Mouse (Mus musculus) stomach, embryonic 16.5 days (tissue): ENCODE measurements around the gene Cep112. TPM values are rescaled to one million over a fixed set of nuclear protein-coding genes. Genes with fewer than 3 reads are reported as not detected.

ENCODE experiments used
- ATAC-seq: fragments of 200-750 bp; cut with Nextera tagmentation; 2 replicates; pipeline ENCODE4 v1.8.0; 2017; ENCODE audit warnings: moderate number of reproducible peaks, moderate TSS enrichment; ENCODE audit not compliant: insufficient read depth, low FRiP score
- H3K27ac ChIP-seq: fragments of 300-500 bp; sonication (generic); 2 replicates; pipeline ENCODE4 v1.5.1; 2014; ENCODE audit warnings: low read length
- H3K27me3 ChIP-seq: fragments of 300-500 bp; sonication (generic); 2 replicates; pipeline ENCODE4 v1.6.1; 2014; ENCODE audit warnings: low read length, control low read depth, mixed read lengths; ENCODE audit not compliant: control insufficient read depth, insufficient read depth
- H3K36me3 ChIP-seq: fragments of 300-500 bp; sonication (generic); 2 replicates; pipeline ENCODE4 v1.6.1; 2014; ENCODE audit warnings: low read length; ENCODE audit not compliant: control insufficient read depth, insufficient read depth
- H3K4me1 ChIP-seq: fragments of 300-500 bp; sonication (generic); 2 replicates; pipeline ENCODE4 v1.6.1; 2014; ENCODE audit warnings: low read length, control low read depth, mixed read lengths; ENCODE audit not compliant: control insufficient read depth, insufficient read depth
- H3K4me2 ChIP-seq: fragments of 300-500 bp; sonication (generic); 2 replicates; pipeline ENCODE4 v1.6.1; 2014; ENCODE audit warnings: low read depth, low read length, mixed read lengths
- H3K4me3 ChIP-seq: fragments of 300-500 bp; sonication (generic); replicated peaks from 2 replicates; pipeline ENCODE4 v1.5.1; 2014; ENCODE audit warnings: mild to moderate bottlenecking, low read length
- H3K9ac ChIP-seq: fragments of 300-500 bp; sonication (generic); 2 replicates; pipeline ENCODE4 v1.6.1; 2014; ENCODE audit warnings: low read length
- H3K9me3 ChIP-seq: fragments of 300-500 bp; sonication (generic); replicated peaks from 2 replicates; pipeline ENCODE4 v1.6.1; 2016; ENCODE audit warnings: low read length, control low read depth; ENCODE audit not compliant: control insufficient read depth
- WGBS: fragments of 180-500 bp; shearing (Covaris S2); extraction: QIAGEN DNeasy Blood & Tissue Kit; methylation state at CpG from one replicate; pipeline ENCODE4 v1.1.7; 2014; 5-methylcytosine and 5-hydroxymethylcytosine counted together
- polyA plus RNA-seq: library from polyadenylated mRNA; unstranded; fragments of >200 nt; fragmentation: Nextera tagmentation; extraction: Ambion mirVana; gene quantifications from 2 replicates; pipeline ENCODE4 v1.2.1, GENCODE M21; 2015

The Cep112 gene
- polyA plus RNA-seq, 1 experiment from 2014 or later: 9.9 TPM

DNA sequence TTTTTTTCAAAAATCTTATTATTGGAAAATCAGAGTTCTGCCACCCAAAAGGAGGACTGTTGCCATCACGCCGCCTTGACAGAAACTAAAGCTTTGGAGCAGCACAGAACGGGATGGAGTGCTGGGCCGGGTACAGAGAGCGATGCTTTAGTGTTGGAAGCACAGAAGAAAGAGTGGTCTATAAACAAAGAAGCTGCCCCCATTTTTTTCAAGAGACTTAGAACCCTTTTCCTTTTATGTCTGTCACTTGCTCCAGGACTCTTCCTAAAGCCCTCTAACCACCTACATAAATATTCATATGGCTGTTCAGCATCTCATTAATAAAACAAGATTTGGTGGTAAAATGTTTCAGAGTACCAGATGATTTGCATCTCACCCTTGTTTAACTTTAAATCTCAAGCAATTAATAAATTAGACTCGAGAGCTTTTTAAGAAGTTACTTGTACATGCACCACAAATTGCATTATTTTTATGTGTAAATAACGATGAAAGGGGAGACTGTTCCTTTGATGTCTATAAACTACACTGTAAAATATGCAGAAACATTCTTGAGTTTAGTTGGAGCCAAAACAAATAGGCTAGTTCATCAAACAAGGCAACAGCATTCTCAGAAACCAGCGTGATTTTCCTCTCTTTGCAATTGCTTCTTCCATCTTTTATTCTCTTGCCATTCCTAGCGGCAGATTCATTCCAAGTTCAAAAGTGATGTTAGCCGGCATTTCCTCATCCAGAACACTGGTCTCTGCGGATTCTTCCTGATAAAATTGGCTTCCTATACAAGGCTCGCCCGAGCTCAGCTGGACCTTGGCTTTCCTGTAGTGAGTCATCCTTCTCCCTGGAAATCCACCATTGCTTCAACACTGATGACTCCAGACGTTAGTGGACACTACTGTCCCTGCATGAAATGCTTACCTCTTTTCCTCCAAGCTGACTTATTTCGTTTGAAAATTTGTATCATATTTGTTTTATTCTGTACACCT, 355.6 kb downstream of the Cep112 start:
- Histone ChIP-seq H3K27ac (no peak overlapping the region), H3K4me2 (no peak overlapping the region), H3K4me3 (no peak overlapping the region), H3K9ac (no peak overlapping the region), H3K27me3 (no peaks in the 10 kb centered on the region), H3K9me3 (no peaks in the 10 kb centered on the region), H3K4me1 (no peaks in the 10 kb centered on the region), H3K36me3 (no peaks in the 10 kb centered on the region)
- ATAC-seq: no peak
- 80% methylated on average over 15 of the region's 15 CpGs for WGBS

DNA sequence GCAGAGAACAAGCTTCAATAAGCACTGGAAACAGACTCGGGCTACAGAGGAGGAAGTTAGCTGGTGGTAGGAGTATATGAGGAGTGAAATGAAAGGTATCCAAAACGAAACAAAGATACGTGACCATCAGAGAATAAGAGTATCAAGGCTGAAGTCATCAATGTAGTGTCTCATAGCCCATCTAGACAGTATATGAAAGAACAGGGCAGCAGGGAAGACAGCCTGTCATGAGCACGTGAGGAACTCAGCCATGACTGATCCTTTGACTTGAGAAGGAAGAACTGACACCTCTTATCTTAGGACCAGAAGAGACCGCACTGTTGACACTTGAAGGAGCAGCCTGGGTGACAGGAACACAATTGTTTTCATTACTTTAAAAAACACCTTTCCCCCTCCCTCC, 373.4 kb downstream of the Cep112 start:
- H3K36me3 ChIP-seq: no peaks in the 10 kb centered on the region
- no peak overlapping the region for H3K27ac ChIP-seq
- H3K4me2 ChIP-seq: no peak overlapping the region
- 71% methylated on average over 5 of the region's 5 CpGs for WGBS
- no peak overlapping the region for H3K9ac ChIP-seq
- H3K4me3 ChIP-seq: no peak overlapping the region
- no peaks in the 10 kb centered on the region for H3K9me3 ChIP-seq
- no peaks in the 10 kb centered on the region for H3K27me3 ChIP-seq
- H3K4me1 ChIP-seq: no peaks in the 10 kb centered on the region
- no peak for ATAC-seq

GRCm38 (mm10) chr11:108799695-108800094, 374.7 kb downstream of the Cep112 start:
- Histone ChIP-seq H3K27ac (no peak overlapping the region), H3K4me3 (no peak overlapping the region), H3K9me3 (no peaks in the 10 kb centered on the region), H3K4me2 (no peak overlapping the region), H3K9ac (no peak overlapping the region), H3K36me3 (no peaks in the 10 kb centered on the region), H3K4me1 (no peaks in the 10 kb centered on the region), H3K27me3 (no peaks in the 10 kb centered on the region)
- 70% methylated on average over 3 of the region's 3 CpGs for WGBS
- ATAC-seq: no peak

- Histone ChIP-seq H3K4me2 (no peak overlapping the region), H3K9ac (no peak overlapping the region), H3K27me3 (no peaks in the 10 kb centered on the region), H3K4me3 (no peak overlapping the region), H3K36me3 (no peaks in the 10 kb centered on the region), H3K27ac (no peak overlapping the region), H3K9me3 (no peaks in the 10 kb centered on the region), H3K4me1 (no peaks in the 10 kb centered on the region)
- no peak for ATAC-seq
- WGBS: 74% methylated on average over 3 of the region's 3 CpGs
Measured at GRCm38 (mm10) chr11:108804030-108804429, 379.0 kb downstream of the Cep112 start.

DNA sequence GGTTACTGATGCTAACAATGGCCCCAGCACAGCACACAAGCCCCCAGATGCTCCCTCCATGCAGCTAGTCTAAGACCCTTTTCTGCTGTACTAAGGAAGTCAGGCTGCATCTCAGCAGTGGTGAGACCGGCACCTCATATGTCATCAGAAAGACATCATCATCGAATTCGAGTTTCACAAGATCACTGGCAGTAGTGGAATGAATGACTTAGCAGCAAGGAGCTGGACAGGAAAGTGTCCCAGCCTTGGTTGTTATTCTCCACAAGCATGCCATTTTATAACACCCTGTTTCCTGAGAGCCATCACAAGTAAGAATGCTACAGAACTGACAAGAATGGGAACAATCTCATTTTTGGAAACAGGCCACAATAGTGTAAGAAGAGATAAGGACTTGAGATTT, 381.0 kb downstream of the Cep112 start:
- Histone ChIP-seq H3K4me2 (no peak overlapping the region), H3K27ac (no peak overlapping the region), H3K27me3 (no peaks in the 10 kb centered on the region), H3K4me3 (no peak overlapping the region), H3K4me1 (no peaks in the 10 kb centered on the region), H3K36me3 (no peaks in the 10 kb centered on the region), H3K9ac (no peak overlapping the region), H3K9me3 (no peaks in the 10 kb centered on the region)
- no peak for ATAC-seq
- 74% methylated on average over 3 of the region's 3 CpGs for WGBS

- Histone ChIP-seq H3K9ac (no peak overlapping the region), H3K4me2 (no peak overlapping the region), H3K36me3 (no peaks in the 10 kb centered on the region), H3K9me3 (no peaks in the 10 kb centered on the region), H3K4me3 (no peak overlapping the region), H3K27ac (no peak overlapping the region), H3K4me1 (no peaks in the 10 kb centered on the region), H3K27me3 (no peaks in the 10 kb centered on the region)
- no peak for ATAC-seq
- WGBS: 76% methylated on average over 3 of the region's 3 CpGs
Measured at GRCm38 (mm10) chr11:108809626-108810025, 384.6 kb downstream of the Cep112 start.

- ATAC-seq: no peak
- Histone ChIP-seq H3K4me2 (no peak overlapping the region), H3K9ac (no peak overlapping the region), H3K36me3 (no peaks in the 10 kb centered on the region), H3K27ac (no peak overlapping the region), H3K4me1 (no peaks in the 10 kb centered on the region), H3K4me3 (no peak overlapping the region), H3K9me3 (peaks cover 3% of the 10 kb centered on the region; the same call in 1 of the 2 replicates), H3K27me3 (no peaks in the 10 kb centered on the region)
- 60% methylated on average over 4 of the region's 4 CpGs for WGBS
Measured at GRCm38 (mm10) chr11:108821771-108822170, 396.8 kb downstream of the Cep112 start.

DNA sequence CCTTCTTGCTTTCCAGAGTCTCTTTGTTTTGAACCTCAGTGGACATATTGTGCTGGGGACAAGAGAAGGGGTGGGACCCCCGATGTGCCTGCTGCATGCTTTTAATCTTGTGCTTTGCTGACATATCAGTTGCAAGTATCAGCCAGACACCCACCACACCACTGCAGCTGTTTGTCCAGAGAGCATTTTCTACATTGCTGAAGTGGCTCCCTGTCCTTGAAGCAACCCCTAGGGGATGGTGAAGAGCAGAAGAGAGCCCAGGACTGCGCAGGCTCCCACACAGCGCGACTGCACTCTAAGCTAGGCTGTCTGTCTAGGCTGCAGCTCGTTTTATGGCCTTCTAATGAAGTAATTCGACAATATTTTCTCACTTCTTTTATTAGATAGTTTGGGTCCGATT, 397.3 kb downstream of the Cep112 start:
- Histone ChIP-seq H3K4me1 (no peaks in the 10 kb centered on the region), H3K4me3 (no peak overlapping the region), H3K9me3 (peaks cover 3% of the 10 kb centered on the region; the same call in 1 of the 2 replicates), H3K4me2 (no peak overlapping the region), H3K36me3 (no peaks in the 10 kb centered on the region), H3K27ac (no peak overlapping the region), H3K9ac (no peak overlapping the region), H3K27me3 (no peaks in the 10 kb centered on the region)
- 69% methylated on average over 7 of the region's 7 CpGs for WGBS
- no peak for ATAC-seq

- Histone ChIP-seq H3K4me2 (no peak overlapping the region), H3K4me3 (no peak overlapping the region), H3K9ac (no peak overlapping the region), H3K9me3 (peaks cover 3% of the 10 kb centered on the region; the same call in 1 of the 2 replicates), H3K27me3 (no peaks in the 10 kb centered on the region), H3K4me1 (no peaks in the 10 kb centered on the region), H3K27ac (no peak overlapping the region), H3K36me3 (no peaks in the 10 kb centered on the region)
- no peak for ATAC-seq
Measured at GRCm38 (mm10) chr11:108827321-108827720, 402.3 kb downstream of the Cep112 start.
